Mouse (Mus musculus) CD4-positive, CD25-positive, alpha-beta regulatory T cell, adult 2 months (primary cell): ENCODE measurements around the gene Ccdc60.

Experiments used
- DNase-seq: peaks from one replicate; pipeline ENCODE4 v3.0.0-alpha.2; 2012; ENCODE audit warnings: low read depth, low spot score

The Ccdc60 gene

DNA sequence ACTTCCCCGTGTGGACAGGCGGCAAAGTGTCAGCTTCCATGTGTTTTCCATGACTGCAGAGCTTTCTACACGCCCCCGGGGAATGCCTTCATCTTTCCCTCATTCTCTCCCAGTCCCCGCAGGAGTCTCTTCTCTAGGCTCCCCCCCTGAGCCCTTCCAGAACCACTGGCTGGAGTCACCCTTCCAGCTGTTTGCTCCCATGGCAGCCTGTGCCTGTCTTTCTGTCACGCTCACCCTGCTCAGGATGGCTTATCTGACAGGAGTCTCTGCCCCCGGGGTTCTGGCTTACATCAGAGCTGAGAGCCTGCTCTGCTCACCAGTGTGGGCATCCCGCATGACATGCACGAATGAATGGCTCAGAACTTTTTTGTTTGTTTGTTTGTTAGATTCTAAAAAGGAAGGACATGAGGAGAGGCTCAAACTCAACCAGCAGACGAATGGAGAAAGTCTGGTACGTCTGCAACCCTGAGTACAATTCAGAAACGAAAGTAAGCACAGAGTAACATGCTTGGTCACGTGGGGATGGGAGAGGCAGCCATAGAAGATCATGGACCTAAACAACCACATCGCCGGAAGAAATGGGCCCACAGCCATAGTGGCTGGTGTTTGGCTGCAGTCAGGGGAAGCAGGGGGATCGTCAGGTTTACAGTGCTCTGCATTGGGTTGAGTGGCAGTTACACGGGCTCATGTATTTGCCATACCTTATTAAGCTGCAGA lies 17.1 kb downstream of the Ccdc60 start:
- DNase-seq = no peak

DNA sequence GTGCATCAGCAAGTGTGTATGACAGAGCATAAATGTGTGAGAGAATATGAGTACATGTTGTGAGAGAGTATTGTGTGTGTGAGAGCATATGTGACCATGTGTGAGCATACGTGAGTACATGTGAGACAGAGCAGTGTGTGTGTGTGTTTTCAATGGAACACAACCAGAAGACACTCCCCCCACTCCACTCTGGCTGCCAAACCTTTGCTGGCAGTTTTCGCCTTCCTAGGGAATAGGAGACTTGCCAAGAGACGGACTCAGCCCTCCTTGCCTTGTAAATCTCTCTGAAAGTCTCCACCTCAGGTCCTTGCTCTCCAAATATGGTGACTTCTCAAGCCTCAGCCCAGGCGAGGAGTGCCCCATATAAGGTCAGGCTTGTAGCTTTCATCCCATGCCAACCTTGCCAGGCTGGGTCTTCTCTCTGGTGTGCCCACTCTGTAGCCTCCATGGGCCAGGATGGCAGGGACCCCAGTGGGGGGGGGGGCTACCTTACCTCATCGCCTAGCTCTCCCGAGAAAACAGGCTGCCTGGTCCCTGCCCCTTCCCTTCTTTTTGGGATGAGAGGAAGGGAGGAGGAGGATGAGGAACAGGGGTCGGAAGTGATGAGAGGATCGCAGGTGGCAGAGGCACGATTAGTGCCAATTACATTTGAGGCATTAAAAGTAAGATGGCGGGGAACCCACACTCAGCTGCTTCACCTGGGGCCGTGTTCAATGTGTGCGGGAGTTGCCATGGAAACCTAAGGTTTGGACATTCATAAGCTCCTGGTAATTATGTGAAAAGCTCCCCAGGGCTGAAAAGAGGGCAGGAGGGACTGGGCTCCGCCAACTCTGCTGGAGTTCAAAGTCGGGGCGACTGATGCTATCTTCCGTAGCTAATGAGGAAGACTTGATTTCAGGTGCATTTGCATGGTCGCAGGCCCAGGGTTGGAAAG lies 19.3 kb downstream of the Ccdc60 start:
- no peak for DNase-seq

- no peak for DNase-seq
Observed at GRCm38 (mm10) chr5:116262689-116263088, 26.1 kb downstream of the Ccdc60 start.

DNA sequence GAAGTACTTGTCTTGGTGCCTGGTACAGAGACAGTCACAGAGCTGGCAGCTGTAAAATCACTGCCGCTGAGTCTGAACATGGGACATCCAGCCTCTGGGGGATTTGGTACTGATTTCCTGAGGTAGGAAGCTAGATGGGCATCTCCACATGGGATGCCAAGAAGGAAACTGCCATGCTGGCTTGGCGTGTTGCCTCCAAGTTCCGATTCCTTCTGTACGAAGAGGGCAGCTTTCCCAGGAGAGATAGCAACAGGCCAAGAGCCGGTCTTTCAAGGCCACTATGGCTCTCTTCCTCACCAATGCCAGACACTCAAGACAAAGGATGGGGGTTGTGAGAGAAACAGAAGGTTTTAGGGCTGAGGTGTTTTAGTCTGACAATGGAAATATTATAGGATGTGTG lies 26.8 kb downstream of the Ccdc60 start:
- DNase-seq = no peak

DNA sequence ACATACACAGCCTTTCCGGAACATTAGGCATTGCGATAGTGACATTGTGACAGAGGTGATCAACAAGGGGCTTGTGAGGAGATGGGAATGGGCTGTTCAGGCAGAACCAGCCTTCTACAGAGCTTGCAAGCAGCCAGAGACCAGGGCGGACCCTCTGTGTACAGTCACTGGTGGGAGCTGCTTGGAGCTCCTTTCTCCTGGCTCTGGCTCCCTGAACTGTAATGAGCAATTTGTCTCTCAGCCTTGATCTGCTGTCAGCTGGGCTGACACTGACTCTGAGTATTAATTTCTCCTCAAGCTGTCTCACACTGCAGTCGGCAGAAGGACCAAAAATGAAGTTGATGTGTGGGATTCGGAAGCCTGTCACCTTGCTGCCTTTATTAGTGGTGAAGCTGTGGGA lies 28.4 kb downstream of the Ccdc60 start:
- DNase-seq = no peak

GRCm38 (mm10) chr5:116258321-116258860 lies 30.4 kb downstream of the Ccdc60 start:
- no peak for DNase-seq

GRCm38 (mm10) chr5:116253914-116254313 lies 34.9 kb downstream of the Ccdc60 start:
- no peak for DNase-seq

DNA sequence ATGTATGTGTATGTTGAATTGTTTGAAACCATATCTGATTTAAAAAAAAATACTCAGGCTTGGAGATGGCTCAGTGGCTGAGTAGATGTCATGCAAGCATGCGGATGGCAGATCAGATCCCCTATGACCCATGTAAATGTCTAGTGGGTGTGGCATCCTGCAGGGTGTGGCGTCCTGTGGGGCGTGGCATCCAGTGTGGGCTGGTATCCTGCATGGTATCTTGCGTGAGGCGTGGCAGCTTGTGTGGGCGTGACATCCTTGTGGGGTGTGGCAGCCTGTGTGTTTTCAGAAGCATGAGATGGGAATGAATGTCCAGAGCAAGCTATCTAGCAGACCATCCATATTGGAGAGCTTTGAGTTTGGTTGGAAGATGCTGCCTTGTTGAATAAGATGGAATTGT lies 36.6 kb downstream of the Ccdc60 start:
- no peak for DNase-seq

DNA sequence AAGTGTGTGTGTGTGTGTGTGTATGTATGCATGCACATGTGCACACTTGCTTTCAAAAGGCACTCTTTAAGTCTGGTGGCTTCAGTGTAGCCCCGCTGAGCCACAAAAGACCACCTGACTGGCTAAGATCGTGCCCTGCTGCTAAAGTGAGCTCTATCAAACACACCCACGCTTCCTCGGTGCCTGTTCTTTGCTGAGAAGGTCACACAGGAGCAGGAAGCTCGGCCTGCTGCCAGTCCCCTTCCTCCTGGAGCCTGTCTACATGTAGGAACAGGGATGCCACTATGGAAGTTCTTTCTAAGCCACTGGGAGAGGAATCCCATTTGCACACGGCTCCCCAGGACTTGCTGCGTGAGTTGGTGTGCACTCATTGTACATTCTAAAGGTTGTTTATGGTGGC lies 42.1 kb downstream of the Ccdc60 start:
- no peak for DNase-seq

DNA sequence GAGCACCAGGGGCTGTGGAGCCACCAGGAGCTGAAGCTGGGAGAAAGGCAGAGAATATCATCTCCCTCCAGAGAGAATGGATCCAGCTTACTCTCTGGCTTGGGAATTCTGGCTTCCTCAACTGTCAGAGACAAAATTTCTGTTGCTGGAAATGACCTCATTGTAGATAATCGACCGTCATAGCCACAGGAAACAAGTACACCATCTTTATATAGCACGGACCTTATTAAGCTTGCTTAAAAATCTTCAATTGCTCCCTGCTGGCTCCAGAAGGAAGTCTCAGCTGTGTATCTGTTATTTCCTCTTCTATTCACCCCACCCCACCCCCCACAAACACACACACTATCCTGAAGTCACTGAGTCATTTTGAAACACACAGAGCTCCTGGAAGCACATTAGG lies 44.3 kb downstream of the Ccdc60 start:
- DNase-seq = no peak

DNA sequence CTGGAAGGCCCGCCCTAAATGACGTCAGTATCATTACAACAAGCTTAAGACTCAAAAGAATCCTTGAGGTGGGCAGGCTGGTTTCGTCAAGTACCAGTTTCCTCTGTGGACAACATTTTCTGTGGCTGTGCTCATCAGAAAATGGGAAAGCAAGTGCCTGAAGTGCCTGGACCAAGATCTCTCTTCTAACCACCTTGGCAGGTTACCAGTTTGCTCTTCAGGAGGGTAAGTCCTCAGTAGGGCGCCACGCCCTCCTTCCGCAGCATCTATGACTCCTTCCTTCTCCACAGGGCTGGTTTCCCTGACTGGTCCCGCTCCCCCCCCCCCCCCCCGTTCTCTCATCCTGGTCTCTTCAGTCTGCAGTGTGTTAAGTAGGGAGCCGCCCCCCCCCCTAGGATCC lies 45.2 kb downstream of the Ccdc60 start:
- no peak for DNase-seq

DNA sequence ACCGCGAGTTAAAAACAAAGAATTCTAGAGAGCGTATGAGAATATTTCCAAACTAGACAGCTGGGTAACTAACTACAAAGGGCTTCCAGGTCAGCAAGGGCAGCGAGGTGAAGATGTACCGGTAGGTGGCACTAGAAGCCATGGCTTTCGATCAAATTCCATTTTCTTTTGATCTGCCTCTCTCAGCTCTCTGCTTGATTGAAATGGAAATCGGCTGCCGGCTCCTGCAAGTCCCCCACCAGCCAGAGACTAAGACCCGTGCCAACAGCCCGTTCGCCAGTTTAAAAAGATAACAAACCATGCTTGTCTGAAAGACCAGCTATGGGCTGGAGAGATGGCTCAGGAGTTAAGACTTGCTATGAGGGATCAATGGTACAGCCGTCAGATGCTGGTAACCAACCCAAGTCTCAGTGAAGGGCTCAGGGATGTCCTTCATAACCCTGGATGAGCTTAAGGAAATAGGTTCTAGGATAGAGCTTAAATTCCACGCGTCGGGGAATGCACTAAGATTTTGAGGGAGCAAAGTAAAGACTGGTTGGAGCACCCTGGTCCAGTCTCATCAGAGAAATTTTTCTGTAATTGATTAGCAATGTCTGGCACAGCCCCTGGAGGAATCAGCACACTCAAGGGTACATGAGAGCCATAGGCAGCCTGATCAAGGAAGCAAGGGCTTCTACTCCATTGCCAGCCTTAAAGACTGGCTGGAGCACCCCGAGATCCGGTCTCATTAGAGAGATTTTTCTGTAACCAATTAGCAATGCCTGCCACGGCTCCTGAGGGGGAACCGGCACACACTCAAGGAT lies 56.7 kb downstream of the Ccdc60 start:
- peak; percentile 58 for DNase-seq

DNA sequence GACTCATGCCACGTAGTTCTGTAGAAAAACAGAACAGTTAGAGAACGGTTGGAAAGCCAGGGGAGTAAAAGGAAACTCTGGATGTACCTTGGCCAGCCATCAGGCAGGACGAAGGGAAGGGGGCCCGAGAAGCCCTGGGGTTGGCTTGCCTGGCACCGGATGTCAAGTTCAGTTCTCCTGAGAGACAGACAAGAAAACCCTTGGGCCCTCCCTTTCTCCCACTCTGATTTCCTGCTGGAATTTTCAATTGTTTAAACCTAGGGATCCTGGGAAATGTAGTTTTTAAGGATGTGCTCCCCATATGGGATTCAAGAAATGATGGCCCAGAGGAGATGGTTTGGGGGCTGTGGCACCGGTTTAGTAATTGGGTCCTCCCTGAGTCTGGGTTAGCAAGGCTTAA lies 60.4 kb downstream of the Ccdc60 start:
- no peak for DNase-seq

GRCm38 (mm10) chr5:116224023-116224422 lies 64.8 kb downstream of the Ccdc60 start:
- no peak for DNase-seq

DNA sequence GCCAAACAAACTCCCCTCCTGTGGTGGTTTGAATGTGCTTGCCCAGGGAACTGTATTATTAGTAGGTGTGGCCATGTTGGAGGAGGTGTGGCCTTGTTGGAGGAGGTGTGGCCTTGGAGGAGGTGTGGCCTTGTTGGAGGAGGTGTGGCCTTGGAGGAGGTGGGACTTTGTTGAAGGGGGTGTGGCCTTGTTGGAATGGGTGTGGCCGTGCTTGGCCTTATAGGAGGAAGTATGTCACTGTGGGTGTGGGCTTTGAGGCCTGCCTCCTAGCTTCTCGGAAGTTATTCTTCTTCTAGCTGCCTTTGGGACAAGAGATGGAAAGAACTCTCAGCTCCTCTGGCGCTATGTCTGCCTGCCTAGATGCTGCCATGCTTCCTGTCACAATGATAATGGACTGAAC lies 66.9 kb downstream of the Ccdc60 start:
- no peak for DNase-seq

DNA sequence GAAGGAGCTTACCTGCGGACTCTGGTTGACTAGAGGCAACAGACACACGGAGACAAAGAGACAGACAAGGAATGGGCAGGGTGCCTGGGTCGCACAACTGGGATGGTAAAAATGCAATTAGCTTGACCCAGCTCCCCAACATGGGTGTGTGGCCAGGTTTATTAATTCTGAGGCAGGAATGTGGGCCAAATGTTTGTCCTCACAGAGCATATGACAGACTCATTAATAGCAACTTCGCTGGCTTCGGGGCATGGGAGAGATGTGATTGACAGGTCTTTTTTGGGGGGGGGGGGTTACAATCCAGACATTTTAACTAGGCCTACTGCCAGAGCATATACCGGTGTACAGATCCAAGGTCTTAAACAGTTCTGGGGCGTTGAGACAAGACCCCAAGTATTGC lies 69.5 kb downstream of the Ccdc60 start:
- DNase-seq = no peak

GRCm38 (mm10) chr5:116212706-116213105 lies 76.1 kb downstream of the Ccdc60 start:
- peak; percentile 46 for DNase-seq

- no peak for DNase-seq
Observed at GRCm38 (mm10) chr5:116209378-116210091, 79.2 kb downstream of the Ccdc60 start.

DNA sequence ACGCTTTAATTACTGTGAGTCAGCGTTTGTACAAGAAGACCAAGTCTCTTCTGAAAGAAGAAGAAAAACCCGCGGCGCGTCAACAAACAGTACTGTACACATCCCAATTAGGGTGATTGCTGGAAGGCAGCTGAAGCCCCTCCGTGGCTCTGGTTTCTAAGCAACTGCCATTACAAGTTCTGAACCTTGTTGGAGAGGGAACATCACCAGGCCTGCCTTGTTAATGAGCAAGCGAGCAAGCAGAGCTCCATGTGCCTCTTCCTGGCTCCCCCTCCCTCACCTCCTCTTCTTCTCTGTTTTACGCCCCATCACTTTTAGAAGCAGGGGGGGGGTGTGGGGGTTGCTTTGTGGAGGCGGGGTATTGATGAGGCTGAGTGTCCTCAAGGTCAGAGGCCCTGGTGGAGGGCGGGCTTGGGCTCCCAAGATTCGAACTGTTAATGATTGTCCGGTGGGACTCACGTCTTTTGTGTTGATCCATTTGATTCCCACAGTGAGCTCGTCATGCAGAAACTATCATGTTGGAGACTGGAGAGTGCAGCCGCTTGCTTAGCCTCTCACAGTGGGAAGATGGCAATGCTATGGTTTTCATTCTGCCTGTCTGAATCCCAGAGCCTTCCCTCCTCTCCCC lies 79.9 kb downstream of the Ccdc60 start:
- DNase-seq = no peak

DNA sequence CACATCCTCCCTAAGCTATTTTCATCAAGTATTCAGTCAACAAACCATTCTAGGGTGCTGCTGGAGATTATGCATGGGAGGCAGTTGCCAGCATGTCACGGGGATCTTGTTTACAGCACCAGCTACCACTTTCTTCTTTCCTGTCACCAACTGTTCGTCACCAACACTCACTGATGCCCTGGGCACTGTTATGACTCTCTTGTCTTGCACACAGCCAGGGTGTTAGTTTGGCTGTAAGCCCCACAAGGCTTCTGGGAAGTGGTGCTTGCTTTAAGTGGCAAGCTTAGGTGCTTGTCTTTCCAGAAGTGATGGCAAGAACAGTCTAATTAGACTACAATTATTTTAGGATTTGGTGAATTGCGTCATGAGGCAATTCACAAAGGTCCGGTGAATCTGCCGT lies 86.1 kb downstream of the Ccdc60 start:
- DNase-seq = no peak

DNA sequence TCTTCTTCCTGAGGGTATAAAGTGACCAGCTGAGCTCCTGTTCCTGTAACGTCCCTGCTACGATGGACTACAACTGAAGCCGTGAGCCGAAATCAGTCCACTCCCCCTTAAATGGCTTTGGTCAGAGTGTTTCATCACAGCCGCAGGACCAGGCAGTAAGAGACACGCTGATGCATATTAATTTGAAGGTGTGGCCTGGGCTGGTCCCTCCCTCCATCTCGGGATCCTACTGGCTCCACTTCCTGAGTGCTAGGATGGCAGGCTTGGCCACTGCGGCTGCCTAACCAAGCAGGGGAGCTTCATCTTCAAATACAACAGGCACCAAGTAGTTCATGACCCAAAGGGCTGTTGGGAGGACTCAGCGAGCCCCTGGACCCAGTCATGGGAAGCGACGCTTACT lies 94.3 kb downstream of the Ccdc60 start:
- no peak for DNase-seq
